Comparison of ENCODE assay signal across 22 mouse cellular contexts in genomic region chr14:31089918-31090317, GRCm38 (mm10). TPM values are rescaled to one million over a fixed set of nuclear protein-coding genes. Genes with fewer than 3 reads are reported as not detected.
DNase-seq lines count a peak whose midpoint lies in the region; ATAC-seq and TF ChIP-seq lines count a peak whose summit lies in the region.
"Had no signal": no experiment of that assay in that cellular context is flagged by ENCODE, and none has a peak within 500 bp of the region (broad histone marks: within the 10 kb centered on the region; RNA-seq: fewer than 3 reads in every experiment).

No protein-coding gene starts in this region.

- TF ChIP-seq POLR2A in MEL (IDR thresholded peaks at IDR 0.05; ENCODE audit: control insufficient read depth in 1 of 2, insufficient read depth in 1 of 2, low read depth in 1 of 2, low read length in 2 of 2, poor library complexity in 1 of 2) = no peak

- no peak for TF ChIP-seq RAD21 in MEL (IDR thresholded peaks at IDR 0.05; ENCODE audit: low read depth, low read length)

- no peak overlapping the region for H3K27ac ChIP-seq in MEL (ENCODE audit: control insufficient read depth, low read depth, low read length)
- no peak overlapping the region for H3K27ac ChIP-seq in limb, embryonic 10.5 days
- no peak overlapping the region for H3K27ac ChIP-seq in layer of hippocampus, adult 2 months
- H3K27ac ChIP-seq: embryonic facial prominence, embryonic 13.5 days; forebrain, embryonic 12.5 days; heart, adult 2 months; heart, embryonic 15.5 days; hindbrain, embryonic 13.5 days; hindbrain, postnatal 0 days had no signal

- no peaks in the 10 kb centered on the region for H3K79me2 ChIP-seq in MEL (ENCODE audit: control insufficient read depth, insufficient read depth, low read length, poor library complexity)

- 96% methylated on average over 1 of the region's 1 CpGs for WGBS in limb, embryonic 10.5 days

- H3K9ac ChIP-seq in MEL (ENCODE audit: control insufficient read depth, low read depth, low read length, poor library complexity, severe bottlenecking) = no peak overlapping the region
- H3K9ac ChIP-seq: embryonic facial prominence, embryonic 13.5 days; forebrain, embryonic 12.5 days; heart, embryonic 15.5 days; hindbrain, embryonic 13.5 days had no signal

- DNase-seq in CD4-positive helper T cell, adult 2 months (ENCODE audit: low read depth, low spot score) = peak; percentile 13
- DNase-seq in MEL (ENCODE audit: low read depth, low spot score) = peak; percentile 18
- peak; percentile 16 for DNase-seq in naive thymus-derived CD4-positive, alpha-beta T cell, adult 2 months (ENCODE audit: low read depth)
- DNase-seq in frontal cortex, adult 2 months (ENCODE audit: extremely low spot score in 1 of 2, low spot score in 1 of 2) = no peak
- DNase-seq in limb, embryonic 10.5 days (ENCODE audit: low spot score) = no peak
- DNase-seq in layer of hippocampus, adult 2 months (ENCODE audit: low spot score in 2 of 2) = no peak
- DNase-seq: adrenal gland, postnatal 10 days; cerebellum, adult 11 months; cerebellum, adult 8-10 months; cerebellum, postnatal 25 days; gastrocnemius, postnatal 14 days; heart, adult 2 months; heart, postnatal 14 days; kidney, adult 2 months had no signal

- H3K27me3 ChIP-seq in MEL (ENCODE audit: control insufficient read depth in 1 of 2, insufficient read depth in 2 of 2, low read length in 2 of 2) = no peaks in the 10 kb centered on the region
- H3K27me3 ChIP-seq in limb, embryonic 10.5 days (ENCODE audit: low read depth, poor library complexity, severe bottlenecking) = no peaks in the 10 kb centered on the region
- H3K27me3 ChIP-seq: embryonic facial prominence, embryonic 13.5 days; forebrain, embryonic 12.5 days; heart, embryonic 15.5 days; hindbrain, embryonic 13.5 days had no signal

- H3K4me1 ChIP-seq in MEL (ENCODE audit: control insufficient read depth in 1 of 2, insufficient read depth in 2 of 2, low read length in 2 of 2) = no peaks in the 10 kb centered on the region
- no peaks in the 10 kb centered on the region for H3K4me1 ChIP-seq in limb, embryonic 10.5 days
- H3K4me1 ChIP-seq: embryonic facial prominence, embryonic 13.5 days; forebrain, embryonic 12.5 days; hindbrain, embryonic 13.5 days had no signal

- peak; percentile 79 for ATAC-seq in inflammation-experienced regulatory T-cells, adult 6 months
- ATAC-seq: forebrain, embryonic 16.5 days; hindbrain, postnatal 0 days had no signal

- no peak for TF ChIP-seq CTCF in MEL (IDR thresholded peaks at IDR 0.05 in 2 of 3, conservative IDR thresholded peaks at IDR 0.05 in 1 of 3; ENCODE audit: control insufficient read depth in 1 of 3, insufficient read depth in 1 of 3, low read depth in 2 of 3, low read length in 3 of 3, poor library complexity in 1 of 3, severe bottlenecking in 1 of 3)
- no peak for TF ChIP-seq CTCF in layer of hippocampus, adult 2 months (conservative IDR thresholded peaks at IDR 0.05)

- no peak for TF ChIP-seq EP300 in MEL (IDR thresholded peaks at IDR 0.05; ENCODE audit: low read depth in 1 of 2, low read length in 2 of 2)

- peaks cover 0 to 25% of the 10 kb centered on the region in 2 experiments; a peak in 3 of 4 replicates for H3K36me3 ChIP-seq in MEL (ENCODE audit: control insufficient read depth in 1 of 2, insufficient read depth in 2 of 2, low read length in 2 of 2)
- H3K36me3 ChIP-seq in limb, embryonic 10.5 days = peaks cover 99% of the 10 kb centered on the region

- H3K4me3 ChIP-seq in MEL (ENCODE audit: control insufficient read depth in 1 of 2, insufficient read depth in 1 of 2, low read depth in 2 of 2, low read length in 2 of 2) = no peak overlapping the region
- H3K4me3 ChIP-seq in limb, embryonic 10.5 days = no peak overlapping the region
- no peak overlapping the region for H3K4me3 ChIP-seq in layer of hippocampus, adult 2 months
- H3K4me3 ChIP-seq: embryonic facial prominence, embryonic 13.5 days; forebrain, embryonic 12.5 days; heart, adult 2 months; heart, embryonic 15.5 days; hindbrain, embryonic 13.5 days had no signal

- H3K9me3 ChIP-seq in MEL (replicated peaks; ENCODE audit: insufficient read depth, low read length) = no peaks in the 10 kb centered on the region
- H3K9me3 ChIP-seq in limb, embryonic 10.5 days (replicated peaks) = no peaks in the 10 kb centered on the region
- H3K9me3 ChIP-seq: embryonic facial prominence, embryonic 13.5 days; forebrain, embryonic 12.5 days; G1E; heart, embryonic 15.5 days; hindbrain, embryonic 13.5 days had no signal

TF ChIP-seq in MEL, 35 proteins besides CTCF, POLR2A, EP300 and RAD21:
- TF ChIP-seq MYB (IDR thresholded peaks at IDR 0.05; ENCODE audit: low read depth, low read length) (no peak), ELF1 (IDR thresholded peaks at IDR 0.05; ENCODE audit: low read depth, low read length) (no peak), MAFK (IDR thresholded peaks at IDR 0.05; ENCODE audit: borderline replicate concordance, low read depth, low read length) (no peak), UBTF (IDR thresholded peaks at IDR 0.05; ENCODE audit: borderline replicate concordance, insufficient read depth, low read depth, low read length) (no peak), HCFC1 (IDR thresholded peaks at IDR 0.05; ENCODE audit: low read depth, low read length) (no peak), GATA1 (IDR thresholded peaks at IDR 0.05; ENCODE audit: low read depth, low read length) (no peak), CHD2 (IDR thresholded peaks at IDR 0.05; ENCODE audit: low read length) (no peak), BHLHE40 (IDR thresholded peaks at IDR 0.05; ENCODE audit: borderline replicate concordance, low read depth, low read length) (no peak), ZKSCAN1 (IDR thresholded peaks at IDR 0.05; ENCODE audit: low read depth, low read length) (no peak), SIN3A (IDR thresholded peaks at IDR 0.05; ENCODE audit: low read length) (no peak), MYC (IDR thresholded peaks at IDR 0.05; ENCODE audit: low read depth, low read length) (no peak), GABPA (IDR thresholded peaks at IDR 0.05; ENCODE audit: low read depth, low read length) (no peak), ETS1 (IDR thresholded peaks at IDR 0.05; ENCODE audit: low read depth, low read length) (no peak), CHD1 (IDR thresholded peaks at IDR 0.05; ENCODE audit: low read depth, low read length) (no peak), E2F4 (IDR thresholded peaks at IDR 0.05; ENCODE audit: borderline replicate concordance, low read depth, low read length) (no peak), POLR2AphosphoS2 (IDR thresholded peaks at IDR 0.05; ENCODE audit: low read length) (no peak), MAZ (IDR thresholded peaks at IDR 0.05; ENCODE audit: low read depth, low read length) (no peak)
TF ChIP-seq in MEL: peak in this region for 0.

RNA-seq across cellular contexts. Expression of gene Smim4, which starts 38.8 kb away (rescaled TPM):
- 78.8 and 122 TPM in 2 replicates for total RNA-seq in MEL (2012; rRNA removed)
- polyA plus RNA-seq in MEL (2012; ENCODE audit: insufficient read depth in 1 of 2, insufficient read length in 2 of 2, low read depth in 1 of 2, low replicate concordance in 2 of 2, missing spikeins in 1 of 2) = 10 to 100 TPM in 1 of 2 experiments, not detected in 1; 87.8 TPM
- 10 to 100 TPM; 48.6 to 86.1 (median 85.5) TPM for polyA plus RNA-seq in inflammation-experienced regulatory T-cells, adult 6 months (2017; shearing (Covaris generic))
- 25.7 and 29.9 TPM in 2 replicates for polyA plus RNA-seq in frontal cortex, adult 2 months (2012; rRNA removed)
- polyA plus RNA-seq in limb, embryonic 10.5 days (2016; fragmentation: Nextera tagmentation; extraction: Ambion mirVana) = 54.2 and 65.3 TPM in 2 replicates
- 10 to 100 TPM; 26.4 to 28.0 TPM for total RNA-seq in layer of hippocampus, adult 2 months (2021)

RNA-seq across cellular contexts. Expression of gene Nt5dc2, which starts 40.9 kb away (rescaled TPM):
- 168 and 172 TPM in 2 replicates for total RNA-seq in MEL (2012; rRNA removed)
- 100 to 1,000 TPM; 291 to 349 TPM for polyA plus RNA-seq in MEL (2012; ENCODE audit: insufficient read depth in 1 of 2, insufficient read length in 2 of 2, low read depth in 1 of 2, low replicate concordance in 2 of 2, missing spikeins in 1 of 2)
- not detected for polyA plus RNA-seq in inflammation-experienced regulatory T-cells, adult 6 months (2017; shearing (Covaris generic))
- 20.2 and 21.4 TPM in 2 replicates for polyA plus RNA-seq in frontal cortex, adult 2 months (2012; rRNA removed)
- polyA plus RNA-seq in limb, embryonic 10.5 days (2016; fragmentation: Nextera tagmentation; extraction: Ambion mirVana) = 638 and 656 TPM in 2 replicates
- total RNA-seq in layer of hippocampus, adult 2 months (2021) = 10 to 100 TPM; 12.6 to 13.4 TPM

Comparison
In these comparisons a context has a peak if more than half of its experiments do, and no peak if none do; other contexts are left out.
1. DNase-seq: peak in CD4-positive helper T cell, adult 2 months (single experiment), MEL (single experiment) and naive thymus-derived CD4-positive, alpha-beta T cell, adult 2 months (single experiment); none in frontal cortex, adult 2 months (0 of 2), limb, embryonic 10.5 days (single experiment) and layer of hippocampus, adult 2 months (0 of 2).
2. RNA of gene Nt5dc2, which starts 40.9 kb away (polyA plus RNA-seq): 638 to 656 TPM in limb, embryonic 10.5 days, 291 to 349 TPM in MEL and 20.2 to 21.4 TPM in frontal cortex, adult 2 months; not detected in inflammation-experienced regulatory T-cells, adult 6 months; every median in the first group is over 10 times any median in the second.